24 mouse cellular contexts compared by ENCODE assay signal in genomic region chr3:60878880-60879279, GRCm38 (mm10).
"Had no signal": no experiment of that assay in that cellular context is flagged by ENCODE, and none has a peak within 500 bp of the region (broad histone marks: within the 10 kb centered on the region; RNA-seq: fewer than 3 reads in every experiment).

No protein-coding gene starts in this region.

- DNase-seq: kidney, postnatal 25 days; layer of hippocampus, adult 9-11 months; liver; lung, adult 18-20 months; lung, postnatal 10 days; lung, postnatal 36 days; retina, postnatal 1 day; right cerebral cortex, postnatal 25 days; spleen, adult 18-20 months; thymus, adult 18-20 months; thymus, postnatal 36 days had no signal

- H3K27ac ChIP-seq: layer of hippocampus, adult 2 months; limb, embryonic 10.5 days; limb, embryonic 13.5 days; liver, embryonic 12.5 days; liver, embryonic 15.5 days; lung, embryonic 15.5 days; midbrain, embryonic 10.5 days; midbrain, embryonic 13.5 days; neural tube, embryonic 13.5 days; stomach, embryonic 15.5 days had no signal

- ATAC-seq: liver, embryonic 12.5 days; midbrain, embryonic 13.5 days; midbrain, embryonic 16.5 days had no signal

- H3K4me2 ChIP-seq: limb, embryonic 13.5 days; liver, embryonic 12.5 days; liver, embryonic 15.5 days; lung, embryonic 15.5 days; midbrain, embryonic 13.5 days; neural tube, embryonic 13.5 days; stomach, embryonic 15.5 days had no signal

- H3K9me3 ChIP-seq: limb, embryonic 10.5 days; limb, embryonic 13.5 days; liver, embryonic 12.5 days; liver, embryonic 15.5 days; lung, embryonic 15.5 days; megakaryocyte, embryonic 14.5 days; midbrain, embryonic 10.5 days; midbrain, embryonic 13.5 days; neural tube, embryonic 13.5 days; stomach, embryonic 15.5 days had no signal

- H3K4me1 ChIP-seq: limb, embryonic 10.5 days; limb, embryonic 13.5 days; liver, embryonic 12.5 days; liver, embryonic 15.5 days; lung, embryonic 15.5 days; megakaryocyte, embryonic 14.5 days; midbrain, embryonic 10.5 days; midbrain, embryonic 13.5 days; neural tube, embryonic 13.5 days; stomach, embryonic 15.5 days had no signal

- H3K36me3 ChIP-seq: limb, embryonic 10.5 days; limb, embryonic 13.5 days; liver, embryonic 12.5 days; liver, embryonic 15.5 days; lung, embryonic 15.5 days; midbrain, embryonic 10.5 days; midbrain, embryonic 13.5 days; neural tube, embryonic 13.5 days; stomach, embryonic 15.5 days had no signal

- H3K4me3 ChIP-seq: layer of hippocampus, adult 2 months; limb, embryonic 10.5 days; limb, embryonic 13.5 days; liver, embryonic 12.5 days; liver, embryonic 15.5 days; lung, embryonic 15.5 days; megakaryocyte, embryonic 14.5 days; midbrain, embryonic 10.5 days; midbrain, embryonic 13.5 days; myocyte; neural tube, embryonic 13.5 days; stomach, embryonic 15.5 days had no signal

- H3K9ac ChIP-seq: limb, embryonic 13.5 days; liver, embryonic 12.5 days; liver, embryonic 15.5 days; lung, embryonic 15.5 days; midbrain, embryonic 13.5 days; neural tube, embryonic 13.5 days; stomach, embryonic 15.5 days had no signal

- H3K27me3 ChIP-seq: limb, embryonic 13.5 days; liver, embryonic 12.5 days; liver, embryonic 15.5 days; lung, embryonic 15.5 days; megakaryocyte, embryonic 14.5 days; midbrain, embryonic 13.5 days; neural tube, embryonic 13.5 days; stomach, embryonic 15.5 days had no signal
